Mouse (Mus musculus): ENCODE data around the gene Cryaa. TPM values are rescaled to one million over a fixed set of nuclear protein-coding genes. Genes with fewer than 3 reads are reported as not detected.
"Not testable (repeated sequence)": the region's sequence is repeated elsewhere in the genome, so short reads cannot be mapped to it uniquely, and the experiment has no call there.

Gene Cryaa
- polyA plus RNA-seq, 1 experiment from 2014 or later, result not detected

DNA sequence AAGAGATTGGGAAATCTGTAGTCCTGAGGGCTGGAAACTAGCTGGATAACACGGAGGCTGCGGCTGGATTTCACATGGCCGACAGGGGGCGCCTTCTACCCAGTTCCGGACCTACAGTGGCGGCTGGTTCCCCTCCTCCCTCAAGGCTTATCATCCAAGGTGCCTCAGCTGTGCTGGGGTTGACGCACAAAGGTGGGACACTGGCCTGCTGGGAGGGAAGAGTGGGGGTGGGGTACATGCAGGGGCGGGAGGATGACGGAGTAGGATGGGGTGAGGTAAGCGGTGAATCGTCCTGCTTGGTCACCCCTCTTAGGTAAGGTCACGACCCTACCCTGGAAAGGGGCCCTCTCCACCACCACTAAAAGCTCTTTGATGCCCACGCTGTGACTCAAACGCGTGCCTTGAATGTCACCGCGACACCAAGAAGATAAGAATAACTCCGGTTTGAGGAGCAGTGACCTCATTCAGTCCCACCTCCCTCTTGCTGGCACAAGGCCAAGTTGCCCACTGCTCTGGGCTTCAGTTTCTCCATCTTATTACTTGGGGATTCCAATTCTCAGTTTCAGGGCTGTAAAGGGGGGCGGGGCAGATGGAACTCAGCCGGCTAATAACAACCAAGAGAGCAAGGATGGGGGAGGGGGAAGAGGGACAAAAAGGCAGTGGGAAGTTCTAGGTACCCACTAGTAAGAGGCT is 15.9 kb downstream of the Cryaa start:
- H3K27me3 ChIP-seq (ENCODE audit: control insufficient read depth, insufficient read depth, low read length), result no peaks in the 10 kb centered on the region
- H3K27ac ChIP-seq (ENCODE audit: low read depth, low read length), result no peak overlapping the region
- H3K9ac ChIP-seq (ENCODE audit: low read length), result no peak overlapping the region
- H3K9me3 ChIP-seq (ENCODE audit: control insufficient read depth, low read length), result no peaks in the 10 kb centered on the region
- H3K4me3 ChIP-seq (ENCODE audit: low read depth, low read length), result no peak overlapping the region
- H3K4me1 ChIP-seq (ENCODE audit: control insufficient read depth, insufficient read depth, low read length), result peaks cover 3% of the 10 kb centered on the region
- no peaks in the 10 kb centered on the region for H3K36me3 ChIP-seq (ENCODE audit: control insufficient read depth, insufficient read depth, low read length)
- WGBS, result 4% methylated on average over 20 of the region's 20 CpGs
- peak overlapping the region; percentile 34 for H3K4me2 ChIP-seq
- peak; percentile 97 for DNase-seq (ENCODE audit: low spot score, missing footprints)
- ATAC-seq (ENCODE audit: low FRiP score), result peak; percentile 77

DNA sequence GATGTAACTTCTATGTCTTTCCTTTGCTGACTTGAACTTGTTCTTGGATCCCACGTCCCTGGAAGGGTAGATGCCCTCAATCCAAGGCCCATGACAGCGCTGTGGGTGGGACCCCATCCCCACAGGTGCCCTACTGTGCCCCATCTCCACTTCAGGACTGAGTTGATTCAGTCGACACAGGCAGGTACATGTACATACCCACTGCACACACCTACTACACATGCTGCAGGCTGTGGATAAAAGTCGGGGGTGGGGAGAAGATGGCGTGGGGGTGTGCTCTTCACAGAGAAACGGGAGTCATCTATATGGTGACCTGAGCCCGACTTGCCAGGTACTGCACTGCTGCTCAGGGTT is 16.4 kb downstream of the Cryaa start:
- 76% methylated on average over 7 of the region's 7 CpGs for WGBS
- Histone ChIP-seq H3K4me2 (no peak overlapping the region), H3K36me3 (ENCODE audit: control insufficient read depth, insufficient read depth, low read length) (no peaks in the 10 kb centered on the region), H3K27me3 (ENCODE audit: control insufficient read depth, insufficient read depth, low read length) (no peaks in the 10 kb centered on the region), H3K9me3 (ENCODE audit: control insufficient read depth, low read length) (no peaks in the 10 kb centered on the region), H3K4me3 (ENCODE audit: low read depth, low read length) (no peak overlapping the region), H3K27ac (ENCODE audit: low read depth, low read length) (no peak overlapping the region), H3K9ac (ENCODE audit: low read length) (no peak overlapping the region), H3K4me1 (ENCODE audit: control insufficient read depth, insufficient read depth, low read length) (peaks cover 3% of the 10 kb centered on the region)
- ATAC-seq (ENCODE audit: low FRiP score) (peak; percentile 52), DNase-seq (ENCODE audit: low spot score, missing footprints) (no peak)

DNA sequence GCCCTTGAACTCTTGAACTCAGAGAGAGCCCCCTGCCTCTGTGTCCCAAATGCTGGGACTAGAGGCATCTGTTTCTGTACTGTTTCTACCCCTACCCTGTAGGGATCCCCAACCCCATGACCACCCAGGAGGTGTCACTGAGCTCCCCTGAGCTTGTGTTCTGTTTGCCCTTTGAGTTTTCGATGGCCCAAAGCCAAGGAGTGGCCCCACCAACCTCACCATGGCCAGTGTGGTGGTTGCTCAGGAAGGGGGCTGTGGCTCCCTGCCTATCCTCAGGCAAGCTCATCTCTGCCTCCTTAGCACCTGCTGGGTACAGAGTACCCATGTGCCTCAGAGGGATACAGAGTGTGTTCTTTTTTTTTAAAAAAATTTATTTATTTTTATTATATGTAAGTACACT is 17.3 kb downstream of the Cryaa start:
- WGBS, result 83% methylated on average over 1 of the region's 1 CpGs
- H3K4me3 ChIP-seq (ENCODE audit: low read depth, low read length), result no peak overlapping the region
- DNase-seq (ENCODE audit: low spot score, missing footprints), result no peak
- H3K27ac ChIP-seq (ENCODE audit: low read depth, low read length), result no peak overlapping the region
- no peak for ATAC-seq (ENCODE audit: low FRiP score)
- H3K4me1 ChIP-seq (ENCODE audit: control insufficient read depth, insufficient read depth, low read length), result peaks cover 3% of the 10 kb centered on the region
- H3K27me3 ChIP-seq (ENCODE audit: control insufficient read depth, insufficient read depth, low read length), result no peaks in the 10 kb centered on the region
- no peaks in the 10 kb centered on the region for H3K9me3 ChIP-seq (ENCODE audit: control insufficient read depth, low read length)
- no peak overlapping the region for H3K4me2 ChIP-seq
- H3K9ac ChIP-seq (ENCODE audit: low read length), result no peak overlapping the region
- no peaks in the 10 kb centered on the region for H3K36me3 ChIP-seq (ENCODE audit: control insufficient read depth, insufficient read depth, low read length)

DNA sequence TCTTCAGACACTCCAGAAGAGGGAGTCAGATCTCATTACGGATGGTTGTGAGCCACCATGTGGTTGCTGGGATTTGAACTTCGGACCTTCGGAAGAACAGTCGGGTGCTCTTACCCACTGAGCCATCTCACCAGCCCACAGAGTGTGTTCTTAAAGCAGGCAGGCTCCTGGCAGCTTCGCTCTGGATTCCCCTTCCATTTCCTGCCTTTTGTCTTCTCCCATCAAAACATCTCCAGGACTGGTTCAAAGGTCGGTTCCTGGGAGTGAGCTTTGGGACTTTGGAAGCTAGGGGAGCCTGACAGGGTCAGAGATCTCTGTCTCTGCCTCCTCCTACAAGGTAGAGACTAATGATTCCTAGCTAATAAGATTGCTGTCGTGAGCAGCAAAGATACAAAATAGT is 17.7 kb downstream of the Cryaa start:
- not testable (repeated sequence) for ATAC-seq (ENCODE audit: low FRiP score); DNase-seq (ENCODE audit: low spot score, missing footprints); H3K27ac ChIP-seq (ENCODE audit: low read depth, low read length); H3K4me1 ChIP-seq (ENCODE audit: control insufficient read depth, insufficient read depth, low read length); H3K4me3 ChIP-seq (ENCODE audit: low read depth, low read length); H3K9me3 ChIP-seq (ENCODE audit: control insufficient read depth, low read length); H3K4me2 ChIP-seq; H3K27me3 ChIP-seq (ENCODE audit: control insufficient read depth, insufficient read depth, low read length); H3K9ac ChIP-seq (ENCODE audit: low read length); H3K36me3 ChIP-seq (ENCODE audit: control insufficient read depth, insufficient read depth, low read length)
- 91% methylated on average over 7 of the region's 7 CpGs for WGBS

DNA sequence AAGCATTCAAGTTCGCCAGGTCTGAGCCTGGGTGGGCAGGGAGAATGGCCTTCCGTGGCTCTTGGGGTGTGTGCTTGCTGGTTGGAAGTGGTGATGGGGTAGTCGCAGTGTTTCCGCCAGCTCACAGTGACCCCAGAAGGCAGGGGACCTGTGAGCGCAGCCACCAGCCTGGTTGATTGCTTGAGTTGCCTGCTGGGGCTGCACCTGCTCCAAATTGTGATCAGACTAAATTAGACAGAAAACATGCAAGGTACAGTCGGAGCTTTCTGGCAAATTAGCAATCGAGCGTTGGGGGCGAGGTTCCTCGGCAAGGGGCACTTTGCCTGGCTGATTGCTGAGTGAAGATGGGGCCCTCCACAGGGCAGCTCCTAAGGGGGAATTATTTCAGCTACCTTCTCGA is 20.7 kb downstream of the Cryaa start:
- H3K27ac ChIP-seq (ENCODE audit: low read depth, low read length), result no peak overlapping the region
- no peak overlapping the region for H3K4me2 ChIP-seq
- peaks cover 3% of the 10 kb centered on the region for H3K4me1 ChIP-seq (ENCODE audit: control insufficient read depth, insufficient read depth, low read length)
- H3K27me3 ChIP-seq (ENCODE audit: control insufficient read depth, insufficient read depth, low read length), result no peaks in the 10 kb centered on the region
- no peak overlapping the region for H3K9ac ChIP-seq (ENCODE audit: low read length)
- H3K9me3 ChIP-seq (ENCODE audit: control insufficient read depth, low read length), result no peaks in the 10 kb centered on the region
- 78% methylated on average over 11 of the region's 11 CpGs for WGBS
- DNase-seq (ENCODE audit: low spot score, missing footprints) (no peak), ATAC-seq (ENCODE audit: low FRiP score) (no peak)
- H3K36me3 ChIP-seq (ENCODE audit: control insufficient read depth, insufficient read depth, low read length), result no peaks in the 10 kb centered on the region
- H3K4me3 ChIP-seq (ENCODE audit: low read depth, low read length), result no peak overlapping the region

DNA sequence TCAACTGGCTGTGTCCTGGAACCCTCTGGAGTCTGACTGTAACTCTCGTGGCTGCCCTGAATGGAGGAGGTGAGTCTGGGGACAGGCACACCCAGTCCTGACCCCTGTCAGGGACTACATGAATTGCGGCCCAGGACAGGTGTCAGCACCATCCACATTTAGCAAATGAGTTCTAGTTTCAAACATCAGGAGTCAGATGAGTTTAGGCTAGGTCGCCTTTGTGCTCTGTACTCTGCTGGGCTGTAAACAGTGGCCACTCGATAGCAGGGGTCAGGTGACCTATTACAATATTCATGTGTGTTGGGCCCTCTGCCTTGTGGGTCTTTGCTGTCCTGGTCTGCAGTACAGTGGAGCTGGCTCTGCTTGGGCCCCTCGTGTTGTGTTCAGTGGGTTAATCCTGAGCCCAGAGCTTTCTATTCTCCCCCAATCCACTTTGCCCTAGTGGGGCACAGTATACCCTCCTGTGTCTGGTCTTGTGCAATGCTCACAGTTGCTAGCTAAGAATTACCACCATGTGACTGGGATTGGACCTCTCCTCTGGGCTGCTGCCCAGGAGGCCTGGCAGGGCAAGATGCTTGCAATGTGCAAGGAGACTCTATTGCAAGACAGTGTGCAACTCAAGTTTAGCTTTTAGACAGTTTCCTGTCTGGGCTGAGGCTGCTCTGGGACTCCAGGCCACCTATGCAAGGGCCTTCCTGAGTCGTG is 25.8 kb downstream of the Cryaa start:
- no peaks in the 10 kb centered on the region for H3K27me3 ChIP-seq (ENCODE audit: control insufficient read depth, insufficient read depth, low read length)
- DNase-seq (ENCODE audit: low spot score, missing footprints), result no peak
- no peak overlapping the region for H3K9ac ChIP-seq (ENCODE audit: low read length)
- H3K9me3 ChIP-seq (ENCODE audit: control insufficient read depth, low read length), result no peaks in the 10 kb centered on the region
- H3K36me3 ChIP-seq (ENCODE audit: control insufficient read depth, insufficient read depth, low read length), result no peaks in the 10 kb centered on the region
- ATAC-seq (ENCODE audit: low FRiP score), result no peak
- no peaks in the 10 kb centered on the region for H3K4me1 ChIP-seq (ENCODE audit: control insufficient read depth, insufficient read depth, low read length)
- 86% methylated on average over 6 of the region's 6 CpGs for WGBS
- H3K4me3 ChIP-seq (ENCODE audit: low read depth, low read length), result no peak overlapping the region
- H3K27ac ChIP-seq (ENCODE audit: low read depth, low read length), result no peak overlapping the region
- no peak overlapping the region for H3K4me2 ChIP-seq

DNA sequence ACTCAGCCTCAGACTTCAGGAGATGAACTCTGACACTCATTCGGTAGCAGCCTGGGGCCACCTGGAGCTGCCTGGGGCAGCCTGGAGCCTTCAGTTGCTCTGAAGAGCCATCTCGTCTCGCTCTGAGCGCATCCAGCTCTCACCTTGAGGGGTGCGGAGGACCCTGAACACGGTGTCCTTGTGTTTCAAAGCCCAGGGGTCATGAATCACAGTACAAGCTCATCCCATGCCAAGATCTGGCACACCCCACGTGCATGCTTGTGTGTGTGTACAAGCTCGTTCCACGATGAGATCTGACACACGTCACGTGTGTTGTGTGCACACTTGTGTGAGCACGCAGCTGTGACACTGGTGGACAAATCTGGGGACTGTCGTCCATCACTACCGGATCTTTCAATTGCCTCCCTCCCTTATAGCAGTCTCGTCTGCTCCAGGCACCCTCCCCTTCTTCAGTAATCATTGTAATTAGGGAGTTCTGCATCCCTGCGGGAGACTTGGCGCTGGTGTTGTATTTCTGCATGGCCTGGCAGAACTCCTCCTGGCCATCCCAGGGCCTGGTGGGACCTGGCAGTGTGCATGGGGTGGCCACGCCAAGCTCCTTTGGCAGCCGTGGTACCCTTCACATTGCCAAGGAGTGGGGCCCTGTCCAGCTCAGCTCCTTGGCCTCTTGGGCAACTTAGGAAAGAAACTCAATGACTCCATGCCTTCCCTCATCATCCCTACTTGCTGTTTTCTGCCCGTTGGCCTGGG is 27.8 kb downstream of the Cryaa start:
- WGBS, result 82% methylated on average over 20 of the region's 20 CpGs
- no peak overlapping the region for H3K4me3 ChIP-seq (ENCODE audit: low read depth, low read length)

DNA sequence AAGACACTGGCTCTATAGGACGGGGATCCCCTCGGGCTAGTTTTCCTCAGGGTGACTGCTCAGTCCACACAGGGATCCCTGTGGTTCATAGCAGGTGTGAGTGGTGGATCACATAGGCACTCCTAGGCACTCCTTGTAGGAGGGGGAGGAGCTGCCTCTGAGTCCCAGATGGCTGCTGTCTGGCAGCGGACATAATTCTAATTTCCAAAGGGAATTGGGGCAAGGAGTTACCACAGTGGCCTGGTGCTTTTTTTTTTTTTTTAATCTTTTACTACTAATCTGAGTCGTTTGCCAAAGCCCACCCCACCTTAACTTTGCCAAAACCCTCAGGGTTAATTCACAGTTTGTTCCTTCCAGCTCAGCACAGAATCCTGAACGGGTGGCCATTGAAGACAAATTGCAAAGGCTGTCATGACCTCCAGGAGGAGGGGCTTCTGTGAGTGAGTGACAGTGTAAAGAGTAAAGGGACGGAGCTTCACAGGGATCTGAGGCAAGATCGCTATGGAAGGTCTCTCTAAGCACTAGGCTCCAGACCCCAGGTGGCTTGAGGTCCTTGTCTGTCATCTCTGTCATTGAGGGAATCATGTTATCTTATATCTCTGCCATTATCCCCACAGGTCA is 31.6 kb downstream of the Cryaa start:
- no peaks in the 10 kb centered on the region for H3K36me3 ChIP-seq (ENCODE audit: control insufficient read depth, insufficient read depth, low read length)
- no peak overlapping the region for H3K27ac ChIP-seq (ENCODE audit: low read depth, low read length)
- no peak overlapping the region for H3K9ac ChIP-seq (ENCODE audit: low read length)
- WGBS, result 60% methylated on average over 7 of the region's 7 CpGs
- no peaks in the 10 kb centered on the region for H3K9me3 ChIP-seq (ENCODE audit: control insufficient read depth, low read length)
- H3K27me3 ChIP-seq (ENCODE audit: control insufficient read depth, insufficient read depth, low read length), result no peaks in the 10 kb centered on the region
- H3K4me3 ChIP-seq (ENCODE audit: low read depth, low read length), result no peak overlapping the region
- DNase-seq (ENCODE audit: low spot score, missing footprints) (peak; percentile 75), ATAC-seq (ENCODE audit: low FRiP score) (no peak)
- no peaks in the 10 kb centered on the region for H3K4me1 ChIP-seq (ENCODE audit: control insufficient read depth, insufficient read depth, low read length)
- no peak overlapping the region for H3K4me2 ChIP-seq

More for the DNA sequence above, 27.8 kb downstream of the Cryaa start:
- H3K9ac ChIP-seq (ENCODE audit: low read length), result no peak overlapping the region
- H3K4me1 ChIP-seq (ENCODE audit: control insufficient read depth, insufficient read depth, low read length), result no peaks in the 10 kb centered on the region
- DNase-seq (ENCODE audit: low spot score, missing footprints) (no peak), ATAC-seq (ENCODE audit: low FRiP score) (no peak)
- no peaks in the 10 kb centered on the region for H3K27me3 ChIP-seq (ENCODE audit: control insufficient read depth, insufficient read depth, low read length)
- no peaks in the 10 kb centered on the region for H3K9me3 ChIP-seq (ENCODE audit: control insufficient read depth, low read length)
- no peak overlapping the region for H3K27ac ChIP-seq (ENCODE audit: low read depth, low read length)
- H3K4me2 ChIP-seq, result no peak overlapping the region
- no peaks in the 10 kb centered on the region for H3K36me3 ChIP-seq (ENCODE audit: control insufficient read depth, insufficient read depth, low read length)

DNA sequence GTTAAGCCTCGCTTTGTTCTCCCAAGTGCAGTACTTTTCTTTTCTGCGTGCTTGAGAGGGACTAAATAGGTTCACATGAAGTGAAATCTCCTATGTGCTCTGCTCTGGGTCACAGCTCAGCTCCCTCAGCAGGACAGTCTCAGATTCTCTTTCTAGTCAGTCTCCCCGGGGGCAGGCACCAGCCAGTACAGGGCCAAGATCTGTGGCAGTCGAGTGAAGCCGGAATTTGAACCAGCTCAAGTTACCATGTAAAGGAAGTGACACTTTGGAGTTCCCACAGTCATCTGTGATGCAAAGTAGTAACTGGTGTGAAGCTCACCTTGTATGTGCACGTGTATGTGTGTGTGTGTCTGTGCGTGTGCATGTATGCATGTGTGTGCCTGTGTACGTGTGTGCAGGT is 32.8 kb downstream of the Cryaa start:
- no peak overlapping the region for H3K27ac ChIP-seq (ENCODE audit: low read depth, low read length)
- no peak overlapping the region for H3K9ac ChIP-seq (ENCODE audit: low read length)
- H3K36me3 ChIP-seq (ENCODE audit: control insufficient read depth, insufficient read depth, low read length), result no peaks in the 10 kb centered on the region
- H3K4me3 ChIP-seq (ENCODE audit: low read depth, low read length), result no peak overlapping the region
- WGBS, result 71% methylated on average over 8 of the region's 8 CpGs
- no peaks in the 10 kb centered on the region for H3K9me3 ChIP-seq (ENCODE audit: control insufficient read depth, low read length)
- no peak overlapping the region for H3K4me2 ChIP-seq
- ATAC-seq (ENCODE audit: low FRiP score) (no peak), DNase-seq (ENCODE audit: low spot score, missing footprints) (no peak)
- no peaks in the 10 kb centered on the region for H3K4me1 ChIP-seq (ENCODE audit: control insufficient read depth, insufficient read depth, low read length)
- H3K27me3 ChIP-seq (ENCODE audit: control insufficient read depth, insufficient read depth, low read length), result no peaks in the 10 kb centered on the region
